Mouse (Mus musculus) mature B cell (primary cell): ENCODE measurements at regions not wholly inside any gene's neighbourhood (a gene's known extent, or its start where the extent isn't known, plus 50 kb on each side); places are given as distances from the start of the nearest gene placed in this dataset.

ENCODE experiments used
- in situ Hi-C: fragments of 300-500 bp; cut with MboI; formaldehyde crosslinking; loops from 2 replicates; pipeline ENCODE4 v1.14.3; 2019

GRCm38 (mm10) chr19:13980988-13981630, 67.8 kb downstream of the Olfr1505 start:
- in situ Hi-C loops, result loop anchor here (25.0 kb wide), 3 partner anchors 1056 to 1981 kb away; no protein-coding TSS in a partner anchor

- in situ Hi-C loops, result loop anchor here (25.0 kb wide), 3 partner anchors 1054 to 1979 kb away; no protein-coding TSS in a partner anchor
Measured at GRCm38 (mm10) chr19:13982823-13983222, 69.5 kb downstream of the Olfr1505 start.
